Mouse (Mus musculus) skeletal muscle tissue, adult 2 months (tissue): ENCODE measurements around the gene Xlr3c.
"Not testable (repeated sequence)": the region's sequence is repeated elsewhere in the genome, so short reads cannot be mapped to it uniquely, and the experiment has no call there.

Source experiments
- DNase-seq: peaks from one replicate; pipeline ENCODE4 v3.0.0-alpha.2; 2012; ENCODE audit warnings: low read depth, low spot score

Gene Xlr3c

DNA sequence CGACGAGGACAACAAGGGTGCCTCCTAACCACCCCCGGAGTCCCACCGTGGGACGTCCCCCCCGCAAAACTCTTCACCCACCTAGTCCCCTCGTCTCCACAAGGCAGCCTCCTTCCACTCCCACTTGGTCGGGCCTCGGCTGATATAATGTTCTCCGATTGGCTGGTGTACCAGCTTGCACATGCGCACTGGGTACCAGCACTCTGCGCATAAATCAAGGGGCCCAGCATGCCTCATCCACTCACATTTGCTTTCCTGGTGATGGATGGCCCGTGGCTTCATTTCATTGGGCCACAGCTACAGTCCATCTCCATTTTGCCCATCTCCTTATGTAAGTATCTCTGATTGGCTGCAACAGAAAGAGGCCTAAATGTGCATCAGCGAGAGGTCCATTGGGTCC lies at the start of gene Xlr3c:
Gene Xlr3c, minus strand, starts transcription at position 121 of the 400 bp plus-strand sequence.
- DNase-seq: not testable (repeated sequence)

GRCm38 (mm10) chrX:73312522-73312921 lies 47.3 kb upstream of the Xlr3c start:
- DNase-seq: peak; percentile 1

DNA sequence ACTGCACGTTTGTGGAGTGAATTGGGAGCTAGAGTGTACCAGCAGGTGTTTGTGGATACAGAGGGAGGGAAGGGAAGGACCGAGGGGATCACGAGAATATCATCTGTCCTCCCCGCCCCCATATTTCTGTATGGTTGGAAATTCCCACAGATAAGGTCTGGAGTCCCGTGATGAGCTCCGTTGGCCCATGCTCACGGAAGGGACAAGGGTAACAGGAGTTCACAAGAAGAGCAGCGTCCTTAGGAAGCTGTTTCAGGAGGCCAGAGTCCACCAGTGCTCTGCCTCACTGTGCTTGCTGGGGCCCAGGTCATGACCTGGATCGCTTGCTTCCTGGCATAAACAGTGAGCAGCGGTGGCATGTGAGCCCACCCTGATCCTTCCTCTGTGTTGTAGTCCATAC lies 30.6 kb upstream of the Xlr3c start:
- DNase-seq: not testable (repeated sequence)

DNA sequence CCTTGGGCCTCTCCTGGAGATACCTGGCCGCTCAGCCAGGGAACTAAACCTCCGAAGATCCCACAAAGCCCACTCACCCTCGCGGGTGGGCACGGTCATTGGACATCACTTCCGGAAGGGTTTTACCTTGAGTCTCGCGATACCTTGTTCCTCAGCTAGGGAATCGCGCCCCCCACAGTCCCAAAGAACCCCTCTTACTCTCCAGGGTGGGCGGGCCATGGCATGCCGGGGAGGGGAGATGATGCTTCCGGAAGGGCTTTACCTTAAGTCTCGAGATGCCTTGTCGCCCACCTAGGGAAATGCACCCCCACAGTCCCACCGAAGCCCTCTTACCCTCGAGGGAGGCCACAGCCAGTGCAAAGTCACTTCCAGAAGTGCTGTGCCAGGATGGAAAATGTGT lies 27.7 kb upstream of the Xlr3c start, which contains the start of the genes Xlr5a and Xlr5c:
Gene Xlr5a, minus strand, starts transcription at position 101 of the 400 bp plus-strand sequence.
Gene Xlr5c, minus strand, starts transcription at position 101 of the 400 bp plus-strand sequence.
- not testable (repeated sequence) for DNase-seq

DNA sequence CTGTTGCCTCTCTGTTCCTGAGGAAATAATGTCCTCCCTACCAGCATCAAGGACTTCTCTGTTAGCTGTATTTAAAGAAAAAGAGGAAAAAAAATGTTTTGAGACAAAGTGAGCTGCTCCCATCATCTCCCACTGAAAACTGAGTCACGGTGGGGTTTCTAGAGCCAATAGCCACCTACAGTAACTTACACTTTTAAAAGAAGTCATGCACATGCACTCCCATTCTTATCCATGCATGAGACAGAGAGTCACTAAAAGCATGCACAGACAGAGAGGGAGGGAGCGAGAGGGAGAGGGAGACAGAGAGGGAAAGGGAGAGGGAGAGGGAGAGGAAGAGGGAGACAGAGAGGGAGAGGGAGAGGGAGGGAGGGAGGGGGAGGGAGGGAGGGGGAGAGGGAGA lies 2.8 kb downstream of the Xlr3c start:
- not testable (repeated sequence) for DNase-seq

- DNase-seq: not testable (repeated sequence)
Measured at GRCm38 (mm10) chrX:73242821-73243325, 22.3 kb downstream of the Xlr3c start, which contains the start of gene Xlr4c. Xlr4c (minus strand) TSS chrX:73243130.

GRCm38 (mm10) chrX:73229288-73229687 lies 35.9 kb downstream of the Xlr3c start:
- DNase-seq: no peak

DNA sequence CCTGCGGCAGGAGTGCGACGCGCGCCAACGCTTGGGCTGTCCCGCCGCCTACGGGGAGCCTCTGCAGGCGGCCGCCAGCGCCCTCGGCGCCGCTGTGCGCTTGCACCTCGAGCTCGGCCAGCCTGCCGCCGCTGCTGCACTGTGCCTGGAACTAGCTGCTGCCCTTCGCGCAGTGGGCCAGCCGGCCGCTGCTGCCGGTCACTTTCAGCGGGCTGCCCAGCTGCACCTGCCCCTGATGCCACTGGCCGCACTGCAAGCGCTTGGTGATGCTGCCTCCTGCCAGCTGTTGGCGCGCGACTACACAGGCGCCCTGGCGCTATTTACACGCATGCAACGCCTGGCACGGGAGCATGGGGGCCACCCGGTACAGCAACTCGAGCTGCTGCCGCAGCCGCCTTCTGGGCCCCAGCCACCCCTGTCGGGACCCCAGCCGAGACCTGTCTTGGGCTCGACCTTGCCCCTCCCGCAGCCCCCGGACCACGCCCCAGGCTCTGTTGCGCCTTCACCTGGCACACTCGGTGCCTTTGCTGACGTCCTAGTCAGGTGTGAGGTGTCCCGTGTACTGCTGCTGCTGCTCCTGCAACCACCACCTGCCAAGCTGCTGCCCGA lies 36.5 kb downstream of the Xlr3c start:
- peak; percentile 30 for DNase-seq

DNA sequence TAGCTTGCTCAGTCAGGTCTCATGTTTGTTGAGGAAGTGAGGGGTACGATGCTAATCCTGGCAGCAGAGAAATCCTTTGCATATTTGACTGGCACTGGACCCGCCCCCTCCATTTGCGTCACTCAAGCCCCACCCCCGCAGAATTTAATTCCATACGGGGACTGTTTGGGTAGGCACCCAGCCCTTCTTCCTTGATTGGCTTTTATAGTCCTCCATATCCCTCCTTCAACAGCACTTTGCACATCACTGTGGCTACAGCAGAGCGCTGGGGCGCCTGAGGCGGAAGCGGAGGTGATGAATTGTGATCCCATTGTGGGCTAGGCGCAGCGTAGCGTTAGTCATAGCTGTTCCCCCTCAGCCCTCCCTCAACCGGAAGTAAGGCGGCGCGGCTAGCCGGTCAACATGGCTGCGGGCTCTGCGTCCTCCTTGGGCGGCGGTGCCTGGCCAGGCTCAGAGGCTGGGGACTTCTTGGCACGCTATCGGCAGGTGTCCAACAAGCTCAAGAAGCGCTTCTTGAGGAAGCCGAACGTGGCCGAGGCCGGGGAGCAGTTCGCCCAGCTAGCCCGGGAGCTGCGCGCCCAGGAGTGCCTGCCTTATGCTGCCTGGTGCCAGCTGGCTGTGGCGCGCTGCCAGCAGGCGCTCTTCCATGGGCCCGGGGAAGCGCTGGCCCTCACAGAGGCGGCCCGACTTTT lies 37.1 kb downstream of the Xlr3c start, which contains the start of gene F8a:
Gene F8a, plus strand, starts transcription at position 378 of the 692 bp plus-strand sequence.
- peak; percentile 64 for DNase-seq

DNA sequence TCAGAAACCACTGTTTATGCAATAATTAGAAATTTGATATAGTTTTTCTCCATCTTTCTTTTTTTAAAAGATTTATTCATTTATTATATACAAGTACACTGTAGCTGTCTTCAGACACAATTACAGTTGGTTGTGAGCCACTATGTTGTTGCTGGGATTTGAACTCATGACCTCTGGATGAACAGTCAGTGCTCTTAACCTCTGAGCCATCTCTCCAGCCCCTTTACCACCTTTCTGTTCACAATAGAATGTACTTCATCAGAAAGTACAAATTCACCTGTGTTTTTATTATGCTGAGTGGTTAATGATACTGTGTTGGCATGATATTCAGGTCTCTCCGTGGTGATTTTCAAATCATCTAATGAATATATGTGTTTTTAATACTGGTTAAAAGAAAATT lies 39.8 kb downstream of the Xlr3c start:
- DNase-seq: no peak

GRCm38 (mm10) chrX:73213819-73214564 lies 51.2 kb downstream of the Xlr3c start, which contains the start of gene Xlr4b:
Xlr4b (plus strand) TSS chrX:73214333.
- not testable (repeated sequence) for DNase-seq
